8 mouse cellular contexts compared by ENCODE assay signal in the genomic region with DNA sequence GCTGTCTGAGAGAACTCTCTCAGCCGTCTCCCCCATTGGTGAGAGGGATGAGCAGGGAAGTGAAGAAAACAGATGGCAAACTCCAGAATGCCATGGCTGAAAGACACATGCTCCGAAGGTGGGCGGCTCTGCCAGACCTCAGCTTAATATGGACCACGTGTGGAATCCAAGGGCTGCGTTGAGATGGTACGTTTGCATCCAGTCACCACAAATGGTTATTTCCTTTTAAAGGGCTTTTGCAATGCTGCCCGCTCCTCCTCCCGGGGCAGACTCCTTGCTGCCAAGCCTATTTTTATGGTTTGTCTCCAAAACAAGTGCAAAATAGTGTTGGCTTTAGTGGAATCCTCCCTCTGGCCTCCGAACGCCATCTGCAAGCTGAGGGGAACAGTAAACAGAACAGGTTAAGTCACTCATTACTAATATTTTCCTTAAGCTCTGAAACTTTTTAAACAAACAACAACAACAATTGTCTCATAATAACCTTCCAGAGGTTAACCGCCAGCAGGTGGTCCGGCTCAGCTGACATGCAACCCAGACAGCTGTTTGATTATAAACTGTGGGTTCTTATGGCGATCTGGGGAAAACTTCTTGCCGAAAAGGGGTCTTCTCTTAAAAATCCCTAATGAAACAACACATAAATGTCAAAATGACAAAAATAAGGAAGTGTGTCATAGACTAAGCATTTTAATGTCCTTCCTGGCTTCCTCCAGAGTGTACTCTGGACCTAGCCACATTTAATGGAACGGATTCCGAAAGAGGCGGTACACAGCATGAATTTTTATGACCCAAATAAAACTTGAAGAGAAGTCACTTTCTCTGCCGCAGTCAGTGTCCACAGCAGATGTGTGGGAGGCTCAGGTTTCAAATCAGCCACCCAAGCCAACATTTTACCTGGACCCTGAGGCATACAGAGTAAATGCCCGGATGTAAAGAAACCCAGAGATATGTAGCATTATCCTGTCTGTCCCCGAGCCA.
A peak's percentile ranks its signal among the peaks of the same experiment; 100 is the strongest.
DNase-seq lines count a peak whose midpoint lies in the region; ATAC-seq and TF ChIP-seq lines count a peak whose summit lies in the region.

No protein-coding gene starts in this region.

- no peak overlapping the region for H3K9ac ChIP-seq in heart, adult 2 months (ENCODE audit: low read depth, low read length)
- H3K9ac ChIP-seq in heart, embryonic 12.5 days, result no peak overlapping the region
- H3K9ac ChIP-seq in lung, embryonic 14.5 days, result no peak overlapping the region

- peak overlapping the region; percentile 48 for H3K27ac ChIP-seq in heart, adult 2 months
- H3K27ac ChIP-seq in heart, embryonic 12.5 days (ENCODE audit: poor library complexity, severe bottlenecking), result no peak overlapping the region
- H3K27ac ChIP-seq in lung, embryonic 14.5 days (ENCODE audit: low read depth), result no peak overlapping the region
- no peak overlapping the region for H3K27ac ChIP-seq in midbrain, embryonic 10.5 days (replicated peaks)

- no peak for ATAC-seq in heart, embryonic 12.5 days (ENCODE audit: insufficient number of reproducible peaks, low FRiP score)
- no peak for ATAC-seq in lung, embryonic 14.5 days (ENCODE audit: insufficient read depth)

- H3K36me3 ChIP-seq in heart, adult 2 months (ENCODE audit: control insufficient read depth, insufficient read depth, low read length), result no peaks in the 10 kb centered on the region
- H3K36me3 ChIP-seq in heart, embryonic 12.5 days, result no peaks in the 10 kb centered on the region
- H3K36me3 ChIP-seq in lung, embryonic 14.5 days (ENCODE audit: insufficient read depth), result no peaks in the 10 kb centered on the region
- no peaks in the 10 kb centered on the region for H3K36me3 ChIP-seq in midbrain, embryonic 10.5 days

- DNase-seq in heart, adult 2 months, result peak; percentile 40 to 45
- peak; percentile 14 for DNase-seq in gastrocnemius, postnatal 10 days
- DNase-seq in kidney, postnatal 4 days, result peak; percentile 71 to 74
- peak; percentile 34 for DNase-seq in lung, embryonic 14.5 days
- DNase-seq in right cerebral cortex, postnatal 36 days (ENCODE audit: low spot score in 2 of 2), result peak; percentile 12 to 22
- no peak for DNase-seq in midbrain, embryonic 10.5 days (ENCODE audit: low spot score)
- no peak for DNase-seq in thymus, postnatal 10 days (ENCODE audit: low spot score in 2 of 2)

- no peak for TF ChIP-seq POLR2A in heart, adult 2 months (IDR thresholded peaks at IDR 0.05; ENCODE audit: insufficient read depth, low read depth, low read length)

- no peaks in the 10 kb centered on the region for H3K4me1 ChIP-seq in heart, adult 2 months (ENCODE audit: control insufficient read depth, insufficient read depth, low read length)
- H3K4me1 ChIP-seq in heart, embryonic 12.5 days (replicated peaks), result no peaks in the 10 kb centered on the region
- H3K4me1 ChIP-seq in lung, embryonic 14.5 days (ENCODE audit: insufficient read depth), result 0 out of 2 replicates have a peak, but pooled peaks cover 2% of the 10 kb centered on the region
- H3K4me1 ChIP-seq in midbrain, embryonic 10.5 days, result no peaks in the 10 kb centered on the region

- no peak overlapping the region for H3K4me2 ChIP-seq in heart, embryonic 12.5 days
- peak overlapping the region; percentile 39 for H3K4me2 ChIP-seq in lung, embryonic 14.5 days

- H3K4me3 ChIP-seq in heart, adult 2 months, result no peak overlapping the region
- H3K4me3 ChIP-seq in heart, embryonic 12.5 days, result no peak overlapping the region
- H3K4me3 ChIP-seq in lung, embryonic 14.5 days (ENCODE audit: low read depth, low read length), result no peak overlapping the region
- H3K4me3 ChIP-seq in midbrain, embryonic 10.5 days, result no peak overlapping the region

- TF ChIP-seq EP300 in heart, adult 2 months (IDR thresholded peaks at IDR 0.05; ENCODE audit: insufficient read depth, low read depth, low read length), result no peak

- WGBS in heart, adult 2 months, result 64% methylated on average over 20 of the region's 20 CpGs
- 72% methylated on average over 20 of the region's 20 CpGs for WGBS in heart, embryonic 12.5 days
- WGBS in lung, embryonic 14.5 days, result 43% methylated on average over 20 of the region's 20 CpGs
- 79% methylated on average over 20 of the region's 20 CpGs for WGBS in midbrain, embryonic 10.5 days

- intact Hi-C loops in heart, adult 2 months (cut with DNase I), result no loop called here

- TF ChIP-seq CTCF in heart, adult 2 months (IDR thresholded peaks at IDR 0.05), result no peak
- no peak for TF ChIP-seq CTCF in lung, embryonic 14.5 days (IDR thresholded peaks at IDR 0.05; ENCODE audit: low read depth)

- H3K79me2 ChIP-seq in heart, adult 2 months (replicated peaks; ENCODE audit: control insufficient read depth, insufficient read depth, low read length), result no peaks in the 10 kb centered on the region

- no peaks in the 10 kb centered on the region for H3K9me3 ChIP-seq in heart, embryonic 12.5 days (replicated peaks)
- H3K9me3 ChIP-seq in lung, embryonic 14.5 days (ENCODE audit: low read depth, low read length), result no peaks in the 10 kb centered on the region
- H3K9me3 ChIP-seq in midbrain, embryonic 10.5 days (replicated peaks), result no peaks in the 10 kb centered on the region

- no peaks in the 10 kb centered on the region for H3K27me3 ChIP-seq in heart, adult 2 months (ENCODE audit: control insufficient read depth, insufficient read depth, low read length)
- no peaks in the 10 kb centered on the region for H3K27me3 ChIP-seq in heart, embryonic 12.5 days (replicated peaks)
- no peaks in the 10 kb centered on the region for H3K27me3 ChIP-seq in lung, embryonic 14.5 days (ENCODE audit: insufficient read depth, low read length)
- H3K27me3 ChIP-seq in midbrain, embryonic 10.5 days (ENCODE audit: low read depth, poor library complexity, severe bottlenecking), result no peaks in the 10 kb centered on the region

Comparison
In these comparisons a context has a peak if more than half of its experiments do, and no peak if none do; other contexts are left out.
1. DNase-seq: peak in heart, adult 2 months (2 of 2), gastrocnemius, postnatal 10 days (single experiment), kidney, postnatal 4 days (2 of 2), lung, embryonic 14.5 days (single experiment) and right cerebral cortex, postnatal 36 days (2 of 2); none in midbrain, embryonic 10.5 days (single experiment) and thymus, postnatal 10 days (0 of 2).